1 mouse cellular context compared by ENCODE assay signal in genomic region chr12:69941655-69942329, GRCm38 (mm10).
TF ChIP-seq lines count a peak whose summit lies in the region.

No protein-coding gene starts in this region.

TF ChIP-seq in MEL, 35 proteins besides CTCF, POLR2A, EP300 and RAD21:
- TF ChIP-seq ZNF384 (IDR thresholded peaks at IDR 0.05; ENCODE audit: low read depth, low read length) (no peak), SMC3 (IDR thresholded peaks at IDR 0.05; ENCODE audit: low read depth, low read length) (0 out of 2 replicates have a peak, but pooled peaks have one; percentile 13), ZKSCAN1 (IDR thresholded peaks at IDR 0.05; ENCODE audit: low read depth, low read length) (no peak), POLR2AphosphoS5 (IDR thresholded peaks at IDR 0.05; ENCODE audit: borderline replicate concordance, low read depth, low read length) (no peak), TCF12 (IDR thresholded peaks at IDR 0.05; ENCODE audit: low read depth, low read length) (no peak), KAT2A (conservative IDR thresholded peaks at IDR 0.05; ENCODE audit: low read depth, low read length) (no peak), RCOR1 (IDR thresholded peaks at IDR 0.05; ENCODE audit: low read depth, low read length) (peak; percentile 71; the same call in 1 of the 2 replicates), NELFE (IDR thresholded peaks at IDR 0.05; ENCODE audit: low read depth, low read length) (no peak), MAZ (IDR thresholded peaks at IDR 0.05; ENCODE audit: low read depth, low read length) (no peak), USF2 (IDR thresholded peaks at IDR 0.05; ENCODE audit: borderline replicate concordance in 1 of 2, insufficient read depth in 1 of 2, low read depth in 1 of 2, low read length in 2 of 2) (no peak), TBP (IDR thresholded peaks at IDR 0.05; ENCODE audit: low read depth, low read length) (no peak), NRF1 (IDR thresholded peaks at IDR 0.05; ENCODE audit: insufficient read depth, low read depth, low read length, poor library complexity, severe bottlenecking) (no peak), UBTF (IDR thresholded peaks at IDR 0.05; ENCODE audit: borderline replicate concordance, insufficient read depth, low read depth, low read length) (no peak), GATA1 (IDR thresholded peaks at IDR 0.05; ENCODE audit: low read depth, low read length) (no peak), CHD2 (IDR thresholded peaks at IDR 0.05; ENCODE audit: low read length) (no peak)
